In genomic region chr11:18877626-18878011, GRCm38 (mm10) we compare ENCODE assay signal across 8 mouse cellular contexts.
DNase-seq lines count a peak whose midpoint lies in the region; ATAC-seq and TF ChIP-seq lines count a peak whose summit lies in the region.

No protein-coding gene starts in this region.

- H3K36me3 ChIP-seq in ES-Bruce4 (ENCODE audit: control insufficient read depth, insufficient read depth, low read length, poor library complexity, severe bottlenecking), result no peaks in the 10 kb centered on the region
- H3K36me3 ChIP-seq in embryonic facial prominence, embryonic 10.5 days (replicated peaks), result 0 out of 2 replicates have a peak, but pooled peaks cover 5% of the 10 kb centered on the region
- H3K36me3 ChIP-seq in heart, embryonic 11.5 days (ENCODE audit: control insufficient read depth, insufficient read depth, low read length), result no peaks in the 10 kb centered on the region; the same call in 1 of the 2 replicates
- no peaks in the 10 kb centered on the region for H3K36me3 ChIP-seq in kidney, embryonic 16.5 days (ENCODE audit: insufficient read depth, low read length)
- H3K36me3 ChIP-seq in lung, embryonic 16.5 days (ENCODE audit: control insufficient read depth, insufficient read depth, low read length), result no peaks in the 10 kb centered on the region

- no peak for TF ChIP-seq POLR2A in ES-Bruce4 (IDR thresholded peaks at IDR 0.05; ENCODE audit: insufficient read depth, low read length)

- H3K27me3 ChIP-seq in ES-Bruce4 (ENCODE audit: control insufficient read depth, insufficient read depth, low read length, poor library complexity, severe bottlenecking), result peaks cover 37% of the 10 kb centered on the region
- peaks cover 43% of the 10 kb centered on the region for H3K27me3 ChIP-seq in embryonic facial prominence, embryonic 10.5 days (replicated peaks; ENCODE audit: low read depth, poor library complexity, severe bottlenecking)
- no peaks in the 10 kb centered on the region for H3K27me3 ChIP-seq in heart, embryonic 11.5 days (ENCODE audit: control insufficient read depth, insufficient read depth, low read length)
- peaks cover 9% of the 10 kb centered on the region; the same call in 1 of the 2 replicates for H3K27me3 ChIP-seq in kidney, embryonic 16.5 days (ENCODE audit: insufficient read depth, low read length)
- peaks cover 9% of the 10 kb centered on the region for H3K27me3 ChIP-seq in lung, embryonic 16.5 days (ENCODE audit: control insufficient read depth, insufficient read depth, low read depth, low read length)

- DNase-seq in adrenal gland, adult 8-10 months, result peak; percentile 73
- DNase-seq in embryonic facial prominence, embryonic 10.5 days (ENCODE audit: low spot score), result peak; percentile 89
- peak; percentile 62 for DNase-seq in retina, adult 2 months (ENCODE audit: low read depth, low spot score)

- TF ChIP-seq EP300 in ES-Bruce4 (IDR thresholded peaks at IDR 0.05; ENCODE audit: insufficient read depth, low read depth, low read length), result no peak

- no peak for TF ChIP-seq CTCF in ES-Bruce4 (IDR thresholded peaks at IDR 0.05; ENCODE audit: low read depth, low read length)

- H3K4me1 ChIP-seq in ES-Bruce4 (ENCODE audit: control insufficient read depth, insufficient read depth, low read length), result no peaks in the 10 kb centered on the region
- peaks cover 64% of the 10 kb centered on the region for H3K4me1 ChIP-seq in embryonic facial prominence, embryonic 10.5 days
- peaks cover 15% of the 10 kb centered on the region for H3K4me1 ChIP-seq in heart, embryonic 11.5 days (ENCODE audit: control insufficient read depth, insufficient read depth, low read length)
- H3K4me1 ChIP-seq in kidney, embryonic 16.5 days (ENCODE audit: insufficient read depth, low read length), result peaks cover 40% of the 10 kb centered on the region
- H3K4me1 ChIP-seq in lung, embryonic 16.5 days (replicated peaks; ENCODE audit: control insufficient read depth, insufficient read depth, low read length), result peaks cover 16% of the 10 kb centered on the region

- ATAC-seq in heart, embryonic 11.5 days (replicated peaks; ENCODE audit: insufficient number of reproducible peaks, low FRiP score, low TSS enrichment), result peak; percentile 85
- peak; percentile 92 for ATAC-seq in kidney, embryonic 16.5 days (ENCODE audit: low FRiP score, low TSS enrichment)
- peak; percentile 87 for ATAC-seq in lung, embryonic 16.5 days (ENCODE audit: low read depth)
- ATAC-seq in erythroid progenitor cell, adult 5-6 weeks (replicated peaks; ENCODE audit: low FRiP score, poor library complexity, severe bottlenecking), result no peak

- under 1% methylated on average over 26 of the region's 27 CpGs for WGBS in embryonic facial prominence, embryonic 10.5 days
- WGBS in heart, embryonic 11.5 days (ENCODE audit: insufficient replicate concordance), result 1% methylated on average over 25 of the region's 27 CpGs
- WGBS in kidney, embryonic 16.5 days, result 0% methylated on average over 24 of the region's 27 CpGs
- under 1% methylated on average over 24 of the region's 27 CpGs for WGBS in lung, embryonic 16.5 days

- peak overlapping the region; percentile 73 for H3K4me2 ChIP-seq in heart, embryonic 11.5 days
- peak overlapping the region; percentile 90 for H3K4me2 ChIP-seq in kidney, embryonic 16.5 days (replicated peaks; ENCODE audit: low read depth, low read length)
- peak overlapping the region; percentile 87 for H3K4me2 ChIP-seq in lung, embryonic 16.5 days (ENCODE audit: low read depth, low read length)

- no peaks in the 10 kb centered on the region for H3K9me3 ChIP-seq in ES-Bruce4 (replicated peaks; ENCODE audit: control insufficient read depth, insufficient read depth, low read length, poor library complexity, severe bottlenecking)
- no peaks in the 10 kb centered on the region for H3K9me3 ChIP-seq in embryonic facial prominence, embryonic 10.5 days
- no peaks in the 10 kb centered on the region for H3K9me3 ChIP-seq in heart, embryonic 11.5 days (replicated peaks; ENCODE audit: control insufficient read depth, low read length)
- no peaks in the 10 kb centered on the region for H3K9me3 ChIP-seq in kidney, embryonic 16.5 days (ENCODE audit: low read length)
- no peaks in the 10 kb centered on the region for H3K9me3 ChIP-seq in lung, embryonic 16.5 days (ENCODE audit: control insufficient read depth, low read length)

- H3K9ac ChIP-seq in ES-Bruce4 (ENCODE audit: low read depth, poor library complexity, severe bottlenecking), result peak overlapping the region; percentile 68
- peak overlapping the region; percentile 63 for H3K9ac ChIP-seq in heart, embryonic 11.5 days (ENCODE audit: low read depth, low read length)
- peak overlapping the region; percentile 76 for H3K9ac ChIP-seq in kidney, embryonic 16.5 days (replicated peaks; ENCODE audit: low read length)
- H3K9ac ChIP-seq in lung, embryonic 16.5 days (ENCODE audit: low read length), result peak overlapping the region; percentile 63

- no peak overlapping the region for H3K27ac ChIP-seq in ES-Bruce4 (ENCODE audit: insufficient read depth, low read length)
- H3K27ac ChIP-seq in embryonic facial prominence, embryonic 10.5 days (replicated peaks), result peak overlapping the region; percentile 89
- H3K27ac ChIP-seq in heart, embryonic 11.5 days (ENCODE audit: low read depth, low read length), result peak overlapping the region; percentile 95
- H3K27ac ChIP-seq in kidney, embryonic 16.5 days (ENCODE audit: low read length), result peak overlapping the region; percentile 88
- H3K27ac ChIP-seq in lung, embryonic 16.5 days (ENCODE audit: low read length), result peak overlapping the region; percentile 89

- peak overlapping the region; percentile 97 for H3K4me3 ChIP-seq in ES-Bruce4 (ENCODE audit: low read depth, low read length)
- peak overlapping the region; percentile 60 for H3K4me3 ChIP-seq in embryonic facial prominence, embryonic 10.5 days
- peak overlapping the region; percentile 56 for H3K4me3 ChIP-seq in heart, embryonic 11.5 days (ENCODE audit: low read depth, low read length)
- H3K4me3 ChIP-seq in kidney, embryonic 16.5 days (ENCODE audit: low read length), result peak overlapping the region; percentile 56
- peak overlapping the region; percentile 56 for H3K4me3 ChIP-seq in lung, embryonic 16.5 days (ENCODE audit: low read length)
